Mouse (Mus musculus) bone marrow macrophage, adult 2 months (primary cell): ENCODE measurements around the gene Msrb3.

Source experiments
- CTCF ChIP-seq: IDR thresholded peaks from 2 replicates; pipeline ENCODE4 v1.5.1; 2012; ENCODE audit warnings: low read depth, mild to moderate bottlenecking, low read length, moderate library complexity
- POLR2A ChIP-seq: IDR thresholded peaks from 2 replicates; pipeline ENCODE4 v1.6.1; 2012; ENCODE audit warnings: mild to moderate bottlenecking, low read depth, low read length, borderline replicate concordance

GRCm38 (mm10) chr10:120900096-120900495 lies 1.2 kb upstream of the Msrb3 start:
- TF ChIP-seq POLR2A, result no peak
- no peak for TF ChIP-seq CTCF
